Mouse (Mus musculus): ENCODE results near the gene Bmp2k.

- TF ChIP-seq GATA1 (IDR thresholded peaks at IDR 0.05; ENCODE audit: borderline replicate concordance, low read length) (no peak), FLI1 (IDR thresholded peaks at IDR 0.05; ENCODE audit: low read length) (no peak)
Observed at GRCm38 (mm10) chr5:96976150-96976549, 21.3 kb upstream of the Bmp2k start.

Data from megakaryocyte, embryonic 14.5 days (primary cell).